Mouse (Mus musculus) brown adipose tissue, adult 24 weeks (tissue): ENCODE results near the gene Mapre1. TPM values are rescaled to one million over a fixed set of nuclear protein-coding genes. Genes with fewer than 3 reads are reported as not detected.

Experiments
- H3K27ac ChIP-seq: fragments of 200-500 bp; replicated peaks from 2 replicates; pipeline ENCODE4 v1.5.1; 2012; ENCODE audit warnings: low read depth, mild to moderate bottlenecking, low read length
- H3K4me1 ChIP-seq: fragments of 200-500 bp; 2 replicates; pipeline ENCODE4 v1.6.1; 2012; ENCODE audit warnings: low read length, mixed read lengths; ENCODE audit not compliant: control insufficient read depth, insufficient read depth, insufficient read length
- H3K4me3 ChIP-seq: fragments of 200-500 bp; 2 replicates; pipeline ENCODE4 v1.5.1; 2012; ENCODE audit warnings: low read depth, mild to moderate bottlenecking, low read length, moderate library complexity; ENCODE audit not compliant: insufficient read depth
- polyA plus RNA-seq: library from polyadenylated mRNA; stranded (reverse); fragments of >200 nt; gene quantifications from 2 replicates; pipeline ENCODE4 v1.2.4, GENCODE M21; 2012; ENCODE audit not compliant: missing spikeins, insufficient read depth, insufficient read length

Mapre1 gene
- polyA plus RNA-seq, 1 experiment: 42.6 TPM

GRCm38 (mm10) chr2:153809921-153810320, 68.8 kb downstream of the Mapre1 start:
- H3K27ac ChIP-seq: no peak overlapping the region

GRCm38 (mm10) chr2:153822005-153822543, 81.0 kb downstream of the Mapre1 start:
- H3K27ac ChIP-seq: no peak overlapping the region
- H3K4me3 ChIP-seq: no peak overlapping the region
- no peaks in the 10 kb centered on the region for H3K4me1 ChIP-seq

More at GRCm38 (mm10) chr2:153809921-153810320, 68.8 kb downstream of the Mapre1 start:
- Histone ChIP-seq H3K4me3 (no peak overlapping the region), H3K4me1 (no peaks in the 10 kb centered on the region)

Other genes with a start within 250 kb of the Mapre1 start
- gene 4930404H24Rik, start 248.5 kb upstream of the Mapre1 start, polyA plus RNA-seq: not detected in 2 replicates
- gene Nol4l, start 211.3 kb upstream of the Mapre1 start, polyA plus RNA-seq: 3.4 and 7.1 TPM in 2 replicates
- 15.4 and 21.2 TPM in 2 replicates for gene Commd7, start 108.5 kb upstream of the Mapre1 start, polyA plus RNA-seq
- gene Dnmt3b, start 91.8 kb upstream of the Mapre1 start, polyA plus RNA-seq: not detected in 2 replicates
- gene Dnmt3c, start 44.6 kb upstream of the Mapre1 start, polyA plus RNA-seq: not detected in 2 replicates
- gene Efcab8, start 38.7 kb downstream of the Mapre1 start, polyA plus RNA-seq: 0.63 and 1.5 TPM in 2 replicates
- gene Sun5, start 129.8 kb downstream of the Mapre1 start, polyA plus RNA-seq: not detected in 2 replicates
- not detected in 2 replicates for gene Bpifb2, start 133.8 kb downstream of the Mapre1 start, polyA plus RNA-seq
- gene Bpifb6, start 159.1 kb downstream of the Mapre1 start, polyA plus RNA-seq: not detected in 2 replicates
- not detected in 2 replicates for gene Bpifb3, start 177.0 kb downstream of the Mapre1 start, polyA plus RNA-seq
- gene Bpifb4, start 196.9 kb downstream of the Mapre1 start, polyA plus RNA-seq: not detected in 2 replicates
- not detected in 2 replicates for gene Bpifa6, start 233.7 kb downstream of the Mapre1 start, polyA plus RNA-seq